Mouse (Mus musculus): ENCODE measurements around the gene Wiz. TPM values are rescaled to one million over a fixed set of nuclear protein-coding genes. Genes with fewer than 3 reads are reported as not detected.

The Wiz gene
- polyA plus RNA-seq, 2 experiments from 2014 or later, result 11.0 to 14.0 TPM

GRCm38 (mm10) chr17:32349037-32349732, 40.1 kb downstream of the Wiz start:
- ATAC-seq, result peak; percentile 42

DNA sequence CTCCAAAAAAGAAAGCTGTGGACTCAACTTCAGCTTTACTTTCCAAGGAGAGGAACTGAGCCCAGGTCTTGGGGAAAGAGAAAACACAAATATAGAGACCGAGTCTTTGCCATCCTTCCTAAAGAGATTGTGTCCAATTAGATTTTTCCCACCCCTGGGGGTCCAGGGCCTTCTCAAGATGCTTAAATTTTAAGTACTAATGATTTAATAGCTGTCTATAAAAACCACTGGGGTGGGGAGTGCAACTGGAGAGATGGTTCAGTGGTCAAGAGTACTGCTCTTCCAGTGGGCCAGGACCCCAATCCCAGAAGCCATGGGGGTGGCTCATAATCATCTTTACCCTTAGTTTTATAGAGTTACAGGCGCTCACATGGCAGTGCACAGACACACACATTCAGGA, 40.8 kb downstream of the Wiz start:
- ATAC-seq, result no peak

DNA sequence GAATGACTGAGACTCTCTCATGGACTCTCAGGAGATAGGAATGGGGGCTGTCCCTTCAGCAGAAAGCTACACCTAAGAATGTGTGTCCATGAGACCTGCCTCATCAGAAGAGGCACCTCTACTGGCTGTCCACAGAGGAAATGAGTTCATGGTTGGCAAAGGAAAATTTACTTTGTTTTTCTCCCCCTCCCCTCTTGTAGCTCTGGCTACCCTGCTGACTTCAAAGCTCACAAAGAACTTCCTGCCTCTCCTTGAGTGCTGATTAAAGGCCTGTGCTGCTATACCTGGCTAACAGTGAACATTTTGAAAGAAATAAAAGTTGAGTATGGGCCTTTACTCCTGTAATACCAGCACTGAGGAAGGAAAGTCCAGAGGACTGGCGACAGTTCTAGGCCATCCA, 48.1 kb downstream of the Wiz start:
- ATAC-seq, result peak; percentile 82

DNA sequence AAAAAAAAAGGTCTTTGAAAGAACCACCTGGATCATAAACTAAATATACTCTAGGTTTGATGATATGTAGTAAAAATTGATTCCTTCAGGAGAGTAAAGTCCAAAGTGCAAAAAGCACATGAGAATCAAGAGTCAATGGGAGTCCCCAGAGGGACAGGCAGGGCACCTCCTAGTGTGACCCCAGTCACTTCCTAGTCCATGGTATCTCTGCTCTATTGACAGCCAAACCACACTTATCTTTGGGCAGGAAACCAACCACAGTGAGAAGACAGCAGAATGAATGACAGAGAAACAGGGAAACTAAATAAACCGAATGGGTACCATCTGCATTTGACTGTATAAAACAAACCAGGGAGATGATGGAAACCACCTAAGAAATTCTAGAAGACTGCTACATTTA, 49.1 kb downstream of the Wiz start:
- no peak for ATAC-seq

- ATAC-seq, result no peak
Observed at GRCm38 (mm10) chr17:32335869-32336268, 53.4 kb downstream of the Wiz start.

DNA sequence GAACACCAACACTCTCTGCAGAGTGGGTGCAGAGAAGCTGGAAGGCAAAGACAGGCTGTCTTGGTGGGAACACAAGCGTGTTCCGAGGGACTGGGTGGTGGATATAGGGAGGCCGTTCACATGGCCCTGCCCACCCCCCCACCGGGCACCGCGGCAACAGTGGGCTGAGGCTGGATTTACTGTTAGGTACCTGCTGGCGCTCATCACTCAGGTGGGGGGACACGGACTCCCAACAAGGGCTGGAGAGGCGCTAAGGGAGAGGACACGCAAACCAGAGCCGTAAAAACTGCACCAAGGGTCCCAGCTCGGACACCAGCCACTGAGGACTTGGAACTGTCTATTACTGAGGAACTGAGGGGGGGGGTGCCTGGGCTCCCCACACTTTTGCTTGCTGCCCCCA, 54.3 kb downstream of the Wiz start:
- no peak for ATAC-seq

DNA sequence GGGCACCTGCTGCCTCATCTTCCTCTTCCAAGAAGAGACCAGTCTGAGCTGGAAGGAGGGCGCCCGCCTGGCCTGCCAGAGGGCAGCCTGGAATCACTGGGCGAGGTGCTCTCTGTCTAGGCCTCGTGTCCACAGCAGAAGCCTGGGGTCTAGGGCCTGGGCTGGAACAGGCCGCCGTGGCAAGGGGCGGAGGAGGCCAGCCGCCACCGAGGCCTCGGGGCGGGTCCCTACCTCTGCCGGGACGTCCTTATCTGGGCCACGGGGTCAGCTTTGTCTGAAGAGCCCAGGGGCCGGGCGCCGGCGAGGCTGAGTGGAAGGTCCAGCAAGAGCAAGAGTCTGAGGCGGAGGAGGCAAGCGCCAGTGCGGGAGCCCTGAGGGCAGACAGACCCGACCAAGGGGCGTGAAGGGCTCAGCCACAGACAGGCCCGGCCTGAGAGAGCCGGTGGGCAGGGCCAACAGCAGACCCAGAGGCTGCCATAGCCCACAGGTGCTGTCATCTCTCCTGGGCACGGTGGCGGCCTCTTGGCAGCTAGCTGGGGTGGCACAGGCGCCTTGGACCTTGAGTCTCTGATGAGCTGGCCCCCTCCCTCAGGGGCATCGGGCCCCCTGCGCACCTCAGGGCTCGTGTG, 55.5 kb downstream of the Wiz start:
- no peak for ATAC-seq

- no peak for ATAC-seq
Observed at GRCm38 (mm10) chr17:32327501-32327900, 61.7 kb downstream of the Wiz start.

DNA sequence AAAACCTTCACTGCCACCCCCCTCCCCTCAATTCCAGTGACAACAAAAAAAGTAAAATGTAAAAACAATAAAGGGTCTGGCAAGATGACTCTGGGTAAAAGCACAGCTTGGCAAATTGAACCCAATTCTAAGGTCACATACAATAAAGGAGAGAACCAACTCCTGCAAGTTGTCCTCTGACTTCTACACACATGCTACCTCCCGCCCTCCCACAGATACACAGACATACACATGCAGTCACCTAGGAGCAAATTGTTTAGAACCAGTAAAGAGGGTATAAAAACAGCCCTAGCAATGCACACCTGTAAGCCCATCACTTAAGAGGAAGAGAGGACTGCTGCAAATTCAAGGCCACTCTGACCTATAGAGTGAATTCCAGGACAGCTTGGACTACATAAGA, 66.4 kb downstream of the Wiz start:
- no peak for ATAC-seq

- no peak for ATAC-seq
Observed at GRCm38 (mm10) chr17:32321836-32322235, 67.4 kb downstream of the Wiz start.

DNA sequence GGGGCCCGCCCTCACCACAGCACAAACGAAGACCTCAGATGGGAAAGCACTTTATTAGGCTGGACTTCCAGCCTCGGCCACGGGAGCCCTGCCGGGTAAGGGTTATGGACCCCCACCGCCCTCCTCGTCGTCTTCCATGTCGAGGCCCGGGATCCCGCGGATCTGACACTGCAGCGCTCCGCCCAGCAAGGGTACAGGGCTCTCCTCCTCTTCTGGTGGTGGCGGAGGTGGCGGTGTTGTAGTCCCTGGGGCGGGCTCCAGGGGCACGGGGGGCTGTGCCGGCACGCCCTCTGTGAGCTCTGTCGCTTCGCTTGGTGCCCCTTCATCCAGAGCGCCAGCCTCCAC, 67.9 kb downstream of the Wiz start:
- ATAC-seq, result peak; percentile 56

DNA sequence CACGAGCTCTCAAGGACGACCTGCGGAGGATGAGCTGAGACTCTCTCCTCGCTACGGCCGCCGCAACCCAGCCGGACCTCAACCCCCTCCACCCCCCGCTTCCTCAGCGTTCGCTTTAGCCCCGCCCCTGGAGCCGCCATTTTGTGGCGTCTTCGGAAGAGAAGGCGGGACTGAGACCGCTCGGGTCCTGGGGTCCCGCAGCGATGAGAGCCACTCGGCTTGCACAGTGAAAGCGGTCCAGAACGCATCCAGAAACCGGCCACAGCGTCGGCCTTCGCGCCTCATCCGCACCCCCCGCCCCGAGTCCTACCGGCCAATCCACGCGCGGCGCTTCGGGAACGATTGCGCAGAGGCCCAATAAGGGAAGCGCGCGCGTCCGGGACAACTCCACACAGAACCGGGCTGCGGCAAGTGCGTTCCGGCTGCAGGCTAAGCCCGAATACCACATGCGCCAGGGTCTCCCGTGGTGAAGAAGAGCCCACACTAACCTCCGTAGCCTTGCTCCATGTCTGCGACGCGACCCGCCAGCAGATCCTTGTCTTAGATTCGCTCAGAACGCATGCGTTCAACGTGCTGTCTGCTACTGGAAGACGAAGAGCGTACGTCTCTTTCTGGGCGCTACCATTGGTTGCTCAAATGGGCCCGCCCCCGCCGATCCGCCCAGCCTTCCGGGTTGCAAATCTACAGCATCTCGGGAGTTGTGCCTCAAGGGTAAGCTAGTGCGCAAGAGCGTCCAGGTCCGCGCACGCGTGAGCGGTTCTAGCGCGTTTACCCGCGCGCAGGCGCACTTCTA, 68.4 kb downstream of the Wiz start, which contains the start of gene Akap8:
TSS of gene Akap8 (minus strand) at position 642 of the 793 bp plus-strand sequence.
- ATAC-seq, result peak; percentile 96

DNA sequence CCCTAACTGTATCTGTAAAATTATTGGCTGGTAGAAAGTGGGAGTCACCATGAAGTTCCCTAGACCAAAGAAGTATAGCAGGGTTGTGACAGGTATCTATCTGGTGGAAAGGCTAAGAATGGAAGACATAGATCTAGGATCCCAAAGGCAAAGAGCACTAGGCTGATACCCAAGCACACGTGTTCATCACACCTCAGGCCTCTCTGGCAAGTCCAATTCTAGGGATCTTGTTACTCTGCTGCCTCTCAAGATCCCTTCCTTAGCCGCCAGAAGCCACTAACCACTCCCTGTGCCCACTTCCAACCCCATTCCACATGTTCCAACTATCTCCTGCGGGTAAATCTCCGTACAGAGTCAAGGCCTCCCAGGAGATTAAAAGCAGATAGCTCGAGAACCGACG, 69.3 kb downstream of the Wiz start:
- ATAC-seq, result no peak

DNA sequence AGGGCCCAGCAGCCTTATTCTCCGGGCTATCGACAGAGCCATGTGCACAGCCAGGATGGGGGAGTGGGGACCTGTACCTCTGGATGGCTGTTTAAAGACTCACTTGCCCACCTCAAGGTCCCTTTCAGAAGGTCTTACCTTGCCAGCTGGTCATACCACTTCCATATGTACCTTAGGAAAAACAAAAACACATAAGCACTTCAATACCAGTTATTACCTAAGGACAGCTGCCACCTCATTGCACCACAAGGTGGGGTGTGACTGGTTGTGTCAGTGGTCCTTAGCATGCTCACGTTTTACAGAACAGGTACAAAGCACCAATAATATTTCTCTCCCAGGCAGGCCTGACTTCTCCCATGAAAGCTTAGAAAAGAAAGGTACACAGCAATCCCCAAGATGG, 71.5 kb downstream of the Wiz start:
- no peak for ATAC-seq

DNA sequence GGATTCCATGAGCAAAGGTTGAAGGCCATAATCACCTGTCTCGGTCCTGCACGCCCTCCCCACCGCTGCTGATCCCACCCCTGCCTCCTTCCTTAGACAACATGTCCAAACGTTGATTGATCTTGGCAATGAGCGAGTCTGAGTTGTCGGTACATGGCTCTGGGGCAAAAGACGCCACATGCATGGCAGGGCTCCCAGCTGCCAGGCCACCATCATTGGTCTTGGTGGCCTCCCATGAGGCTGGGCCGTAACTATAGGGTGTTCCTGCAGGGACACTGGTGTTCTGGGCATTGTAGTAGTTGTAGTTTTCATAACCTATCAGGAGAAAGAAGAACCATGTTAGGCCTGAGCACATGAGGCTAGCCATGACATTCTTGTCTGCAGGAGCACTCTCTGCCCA, 72.2 kb downstream of the Wiz start:
- no peak for ATAC-seq

DNA sequence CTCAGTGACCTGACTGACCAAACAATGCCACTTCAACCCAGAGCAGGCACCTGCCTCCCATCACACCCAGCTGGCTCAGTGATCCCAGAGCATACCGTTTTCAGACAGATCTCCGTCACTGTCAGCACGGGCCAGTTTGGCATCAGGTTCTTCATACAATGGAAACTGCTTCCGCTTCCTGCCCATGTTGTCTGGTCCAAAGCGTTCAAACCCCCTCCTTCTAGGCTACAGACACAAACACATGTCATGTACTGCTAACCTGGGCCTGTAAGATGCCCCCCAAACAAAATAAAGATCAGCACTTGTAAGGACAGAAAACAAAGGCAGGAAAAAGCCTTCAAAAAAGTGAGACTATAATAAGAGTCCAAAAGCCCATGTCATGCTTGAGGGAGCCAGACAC, 73.7 kb downstream of the Wiz start:
- ATAC-seq, result no peak

GRCm38 (mm10) chr17:32313892-32314291, 75.3 kb downstream of the Wiz start:
- ATAC-seq, result no peak

GRCm38 (mm10) chr17:32312801-32313200, 76.4 kb downstream of the Wiz start:
- no peak for ATAC-seq

GRCm38 (mm10) chr17:32307963-32308362, 81.3 kb downstream of the Wiz start:
- ATAC-seq, result no peak
